Mouse (Mus musculus): Measurements from ENCODE around the gene Pomc. TPM values are rescaled to one million over a fixed set of nuclear protein-coding genes. Genes with fewer than 3 reads are reported as not detected.
"Not testable (repeated sequence)": the region's sequence is repeated elsewhere in the genome, so short reads cannot be mapped to it uniquely, and the experiment has no call there.

The Pomc gene
- 1 to 10 TPM; 1.2 to 1.3 TPM for total RNA-seq (2021)
- long read RNA-seq, experiment 1, partial matches to known transcripts: 0 of 1 reads
- long read RNA-seq, experiment 1, other reads (novel, unspliced or antisense): 1 of 1 reads
- long read RNA-seq, experiment 2, partial matches to known transcripts: 0 of 2 reads
- long read RNA-seq, experiment 2, other reads (novel, unspliced or antisense): 2 of 2 reads

DNA sequence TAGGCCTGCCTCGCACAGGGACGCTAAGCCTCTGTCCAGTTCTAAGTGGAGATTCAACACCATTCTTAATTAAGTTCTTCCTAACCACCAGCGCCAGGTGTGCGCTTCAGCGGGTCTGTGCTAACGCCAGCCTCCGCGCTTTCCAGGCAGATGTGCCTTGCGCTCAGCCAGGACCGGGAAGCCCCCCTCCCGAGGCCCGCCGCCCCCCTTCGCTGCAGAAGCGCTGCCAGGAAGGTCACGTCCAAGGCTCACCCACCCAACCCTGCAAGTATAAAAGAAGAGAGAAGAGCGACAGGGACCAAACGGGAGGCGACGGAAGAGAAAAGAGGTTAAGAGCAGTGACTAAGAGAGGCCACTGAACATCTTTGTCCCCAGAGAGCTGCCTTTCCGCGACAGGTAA lies at the start of gene Pomc:
Gene Pomc, plus strand, starts transcription at position 301 of the 400 bp plus-strand sequence.
- no peak for DNase-seq

DNA sequence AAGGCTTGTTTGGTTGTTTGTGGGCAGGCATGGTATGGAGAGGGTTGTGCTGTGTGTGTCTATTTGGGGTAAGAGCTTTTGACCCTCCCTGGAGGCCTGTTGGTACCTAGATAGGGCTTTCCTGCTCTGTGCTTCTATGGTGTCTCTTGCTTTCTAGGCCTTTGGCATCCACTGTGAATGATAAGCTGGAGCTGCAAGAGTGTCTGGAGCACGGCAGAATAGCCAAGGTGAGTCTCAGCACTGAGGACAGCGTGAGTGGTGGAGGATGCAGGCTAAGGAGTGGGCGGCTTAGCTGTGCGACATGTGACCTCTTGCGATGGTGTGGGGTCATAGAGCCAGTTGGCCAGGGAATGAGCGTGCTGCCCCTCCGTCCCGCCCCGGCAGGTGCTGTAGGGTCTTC lies 49.3 kb upstream of the Pomc start:
- DNase-seq: no peak

GRCm38 (mm10) chr12:3906308-3906707 lies 48.4 kb upstream of the Pomc start:
- no peak for DNase-seq

DNA sequence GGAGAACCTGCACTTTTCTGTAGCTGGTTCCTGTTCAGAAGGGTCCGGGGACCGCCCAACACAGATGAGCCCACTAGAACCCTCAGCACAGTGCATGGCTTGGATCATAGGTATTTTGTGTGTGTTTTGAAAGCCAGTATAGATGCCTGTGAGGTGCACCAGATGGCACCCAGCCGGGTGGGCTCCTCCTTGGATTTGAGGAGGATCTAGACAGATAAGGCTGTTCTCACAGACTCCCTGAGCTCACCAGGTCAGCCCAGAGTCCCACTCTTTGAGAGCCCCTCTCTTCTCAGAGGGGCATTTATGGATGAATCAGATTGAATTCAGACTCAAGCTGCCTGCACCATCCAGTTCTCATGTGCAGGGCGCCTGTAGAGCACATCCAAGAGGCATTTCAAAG lies 47.7 kb upstream of the Pomc start:
- no peak for DNase-seq

- DNase-seq: no peak
Measured at GRCm38 (mm10) chr12:3907418-3907817, 47.3 kb upstream of the Pomc start.

- no peak for DNase-seq
Measured at GRCm38 (mm10) chr12:3910466-3911093, 44.2 kb upstream of the Pomc start.

DNA sequence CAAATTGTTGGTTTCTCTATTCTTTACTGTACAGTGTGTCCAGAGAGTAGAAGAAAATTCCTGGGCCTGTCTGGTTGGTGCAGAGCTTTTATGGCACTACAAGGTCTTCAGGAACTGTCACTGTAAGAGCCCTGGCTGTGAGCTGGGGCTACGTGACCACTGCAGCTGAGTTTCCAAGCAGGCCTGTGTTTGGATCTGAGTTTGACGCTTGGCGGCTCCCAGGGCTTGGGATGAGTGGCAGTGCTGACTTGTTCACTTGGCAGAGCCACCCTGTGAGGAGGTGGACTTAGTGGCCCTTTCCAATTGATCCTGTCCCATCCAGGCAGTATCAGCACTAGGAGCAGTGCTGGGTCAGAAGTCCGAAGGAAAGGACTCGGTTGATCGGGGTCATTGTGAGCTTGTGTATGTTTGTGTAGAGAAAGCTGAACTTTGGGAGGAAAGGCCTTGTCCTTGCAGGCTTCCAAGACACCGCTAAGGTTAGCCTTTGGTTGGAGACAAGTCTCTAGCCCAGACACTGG lies 42.9 kb upstream of the Pomc start:
- DNase-seq: no peak

DNA sequence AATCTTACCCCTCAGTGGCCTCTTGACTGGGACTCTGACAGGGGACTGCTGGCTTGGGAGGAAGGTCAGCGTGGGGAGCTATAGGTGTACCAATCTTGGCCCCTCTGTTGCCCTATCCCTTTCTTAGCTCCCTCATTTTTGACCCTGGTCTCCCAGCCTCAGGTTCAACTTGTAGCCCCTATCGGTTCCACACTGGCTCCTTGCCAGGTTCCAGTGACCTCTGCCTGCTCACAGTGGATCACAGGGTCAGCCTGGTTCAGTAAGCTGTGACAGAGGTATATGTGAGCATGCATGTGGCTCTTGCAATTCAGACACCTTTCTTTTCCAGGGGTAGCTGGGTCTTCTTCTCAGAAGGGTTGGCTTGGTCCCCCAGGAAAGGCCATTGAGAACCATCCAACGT lies 38.9 kb upstream of the Pomc start:
- DNase-seq: no peak

- no peak for DNase-seq
Measured at GRCm38 (mm10) chr12:3917668-3918341, 36.9 kb upstream of the Pomc start.

DNA sequence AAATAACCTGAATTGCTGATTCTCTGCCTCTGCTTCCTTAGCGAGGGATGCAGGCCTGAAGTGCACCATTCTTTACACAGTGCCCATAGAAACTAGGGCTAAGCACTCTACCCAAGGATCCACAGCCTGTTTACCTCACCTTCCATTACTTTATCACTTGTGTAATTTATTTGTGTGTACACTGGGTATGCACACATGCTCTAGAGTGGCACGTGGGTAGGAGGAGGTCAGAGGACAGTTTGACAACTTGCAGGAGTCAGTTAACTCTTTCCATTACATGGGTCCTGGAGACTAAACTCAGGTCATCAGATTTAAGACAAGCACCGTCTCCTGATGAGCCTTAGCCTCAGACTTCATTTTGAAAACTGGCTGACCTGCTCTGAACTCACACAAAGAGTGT lies 36.2 kb upstream of the Pomc start:
- DNase-seq: no peak

GRCm38 (mm10) chr12:3919423-3919822 lies 35.3 kb upstream of the Pomc start:
- DNase-seq: no peak

- peak; percentile 75 to 83 for DNase-seq
Measured at GRCm38 (mm10) chr12:3926127-3926526, 28.6 kb upstream of the Pomc start.

GRCm38 (mm10) chr12:3928841-3929240 lies 25.9 kb upstream of the Pomc start:
- DNase-seq: peak; percentile 32 to 47

GRCm38 (mm10) chr12:3930090-3930865 lies 24.5 kb upstream of the Pomc start:
- not testable (repeated sequence) for DNase-seq

GRCm38 (mm10) chr12:3942026-3942425 lies 12.7 kb upstream of the Pomc start:
- no peak for DNase-seq

GRCm38 (mm10) chr12:3944454-3945073 lies 10.2 kb upstream of the Pomc start:
- no peak for DNase-seq

- DNase-seq: no peak
Measured at GRCm38 (mm10) chr12:3947503-3947902, 7.2 kb upstream of the Pomc start.

DNA sequence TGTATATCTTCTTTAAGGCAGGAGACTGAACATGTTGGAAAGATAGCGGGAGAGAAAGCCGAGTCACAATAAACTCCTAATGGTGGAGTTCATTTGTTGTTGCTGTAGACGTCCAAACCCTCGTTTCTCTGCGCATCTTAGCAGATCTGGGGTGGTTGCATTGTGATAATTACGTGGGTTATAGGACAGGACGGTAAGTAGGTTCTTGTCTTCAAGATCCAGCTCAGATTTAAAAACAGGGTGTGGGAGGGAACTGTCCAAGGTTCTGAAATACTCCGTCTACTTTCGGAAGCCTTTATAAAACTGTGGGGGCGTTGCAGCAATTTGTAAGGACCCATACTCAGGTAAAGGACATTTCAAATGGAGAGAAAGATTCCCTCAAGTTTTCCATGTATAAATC lies 620 bp downstream of the Pomc start:
- no peak for DNase-seq

GRCm38 (mm10) chr12:3956351-3956750 lies 1.6 kb downstream of the Pomc start:
- DNase-seq: no peak

- peak; percentile 89 to 93 for DNase-seq
Measured at GRCm38 (mm10) chr12:3959791-3960543, 5.2 kb downstream of the Pomc start.

- peak in 1 of 2 experiments; percentile 19 for DNase-seq
Measured at GRCm38 (mm10) chr12:3960553-3960952, 5.8 kb downstream of the Pomc start.

Measured in adrenal gland, postnatal 36 days (tissue).